Mouse (Mus musculus) small intestine, adult 2 months (tissue): ENCODE results near the gene Gpr182. TPM values are rescaled to one million over a fixed set of nuclear protein-coding genes. Genes with fewer than 3 reads are reported as not detected.
A peak's percentile ranks its signal among the peaks of the same experiment; 100 is the strongest.

Experiments used
- H3K27ac ChIP-seq: fragments of 200-500 bp; 2 replicates; pipeline ENCODE4 v1.5.1; 2012; ENCODE audit warnings: low read depth, low read length, control low read depth, inconsistent platforms; ENCODE audit not compliant: insufficient read depth
- H3K27me3 ChIP-seq: fragments of 200-500 bp; 2 replicates; pipeline ENCODE4 v1.6.1; 2012; ENCODE audit warnings: mild to moderate bottlenecking, moderate library complexity, low read length, inconsistent platforms; ENCODE audit not compliant: control insufficient read depth, insufficient read depth
- H3K36me3 ChIP-seq: fragments of 200-500 bp; 2 replicates; pipeline ENCODE4 v1.6.1; 2012; ENCODE audit warnings: mild to moderate bottlenecking, low read length, control low read depth, inconsistent platforms; ENCODE audit not compliant: control insufficient read depth, insufficient read depth
- H3K4me1 ChIP-seq: fragments of 200-500 bp; 2 replicates; pipeline ENCODE4 v1.6.1; 2012; ENCODE audit warnings: low read length, inconsistent platforms, mixed read lengths; ENCODE audit not compliant: control insufficient read depth, insufficient read depth, insufficient read length
- H3K4me3 ChIP-seq: fragments of 200-500 bp; 2 replicates; pipeline ENCODE4 v1.5.1; 2012; ENCODE audit warnings: low read depth, mild to moderate bottlenecking, control low read depth, inconsistent platforms, low read length, moderate library complexity
- CTCF ChIP-seq: fragments of 200-500 bp; IDR thresholded peaks from 2 replicates; pipeline ENCODE4 v1.5.1; 2012; ENCODE audit warnings: low read depth, mild to moderate bottlenecking, control low read depth, inconsistent platforms, low read length, moderate library complexity, mixed read lengths; ENCODE audit not compliant: insufficient replicate concordance, insufficient read length; ENCODE audit errors: extremely low read depth
- POLR2A ChIP-seq: fragments of 200-500 bp; IDR thresholded peaks from 2 replicates; pipeline ENCODE4 v1.6.1; 2012; ENCODE audit warnings: low read depth, mild to moderate bottlenecking, control low read depth, inconsistent platforms, low read length, moderate library complexity
- WGBS: fragments of 180-500 bp; shearing (Covaris S2); methylation state at CpG from one replicate; pipeline ENCODE4 v1.1.7; 2018; 5-methylcytosine and 5-hydroxymethylcytosine counted together
- polyA plus RNA-seq: library from polyadenylated mRNA; depleted of rRNA; stranded (reverse); fragments of >200 nt; gene quantifications from 2 replicates; pipeline ENCODE4 v1.2.3, GENCODE M21; 2012

Gene Gpr182
- polyA plus RNA-seq, 1 experiment = 2.3 TPM

- peak within 1 kb of the TSS; percentile 5; the same call in 1 of the 2 replicates for H3K27ac ChIP-seq
- TF ChIP-seq POLR2A = no peak
- no peak for TF ChIP-seq CTCF
- no peaks in the 10 kb centered on the region for H3K36me3 ChIP-seq
- H3K4me3 ChIP-seq = no peak within 1 kb of the TSS
- 49% methylated on average over 9 of the region's 9 CpGs for WGBS
- H3K4me1 ChIP-seq = peaks cover 31% of the 10 kb centered on the region
- H3K27me3 ChIP-seq = no peaks in the 10 kb centered on the region
These were observed 7.9 kb upstream of the Gpr182 start, which contains the start of the genes Rdh1 and Rdh16f1 for GRCm38 (mm10) chr10:127759181-127760110. Gene Rdh1, plus strand, starts transcription at chr10:127759721. Gene Rdh16f1, plus strand, starts transcription at chr10:127759787.

GRCm38 (mm10) chr10:127755770-127756468, 4.4 kb upstream of the Gpr182 start:
- Histone ChIP-seq H3K27ac (peak overlapping the region; percentile 8; the same call in 1 of the 2 replicates), H3K4me3 (peak overlapping the region; percentile 22), H3K27me3 (no peaks in the 10 kb centered on the region), H3K4me1 (peaks cover 25% of the 10 kb centered on the region), H3K36me3 (no peaks in the 10 kb centered on the region)
- no peak for TF ChIP-seq POLR2A
- TF ChIP-seq CTCF = no peak
- 30% methylated on average over 18 of the region's 18 CpGs for WGBS

GRCm38 (mm10) chr10:127755246-127755645, 3.7 kb upstream of the Gpr182 start:
- no peak for TF ChIP-seq CTCF
- no peak for TF ChIP-seq POLR2A
- Histone ChIP-seq H3K4me1 (peaks cover 25% of the 10 kb centered on the region), H3K27me3 (no peaks in the 10 kb centered on the region), H3K4me3 (no peak overlapping the region), H3K36me3 (no peaks in the 10 kb centered on the region), H3K27ac (peak overlapping the region; percentile 56; the same call in 1 of the 2 replicates)
- WGBS = 18% methylated on average over 3 of the region's 3 CpGs

GRCm38 (mm10) chr10:127754566-127755166, 3.1 kb upstream of the Gpr182 start:
- TF ChIP-seq POLR2A = no peak
- TF ChIP-seq CTCF = no peak
- Histone ChIP-seq H3K4me3 (no peak overlapping the region), H3K27me3 (no peaks in the 10 kb centered on the region), H3K4me1 (peaks cover 24% of the 10 kb centered on the region), H3K27ac (peak overlapping the region; percentile 56; the same call in 1 of the 2 replicates), H3K36me3 (no peaks in the 10 kb centered on the region)
- 16% methylated on average over 6 of the region's 6 CpGs for WGBS

GRCm38 (mm10) chr10:127750136-127750777, 1.3 kb downstream of the Gpr182 start:
- no peak for TF ChIP-seq CTCF
- Histone ChIP-seq H3K27ac (no peak overlapping the region), H3K4me3 (peak overlapping the region; percentile 6), H3K4me1 (peaks cover 7% of the 10 kb centered on the region; the same call in 1 of the 2 replicates), H3K27me3 (no peaks in the 10 kb centered on the region), H3K36me3 (peaks cover 26% of the 10 kb centered on the region)
- WGBS = 85% methylated on average over 24 of the region's 24 CpGs

GRCm38 (mm10) chr10:127748847-127749612, 2.5 kb downstream of the Gpr182 start:
- no peak for TF ChIP-seq POLR2A
- no peak for TF ChIP-seq CTCF
- H3K36me3 ChIP-seq = peaks cover 36% of the 10 kb centered on the region
- H3K4me3 ChIP-seq = no peak overlapping the region
- peaks cover 2% of the 10 kb centered on the region; the same call in 1 of the 2 replicates for H3K4me1 ChIP-seq
- no peak overlapping the region for H3K27ac ChIP-seq
- 28% methylated on average over 8 of the region's 8 CpGs for WGBS
- no peaks in the 10 kb centered on the region for H3K27me3 ChIP-seq
